Mouse (Mus musculus): ENCODE measurements around the gene Wipi1. TPM values are rescaled to one million over a fixed set of nuclear protein-coding genes. Genes with fewer than 3 reads are reported as not detected.

Gene Wipi1
- polyA plus RNA-seq, 1 experiment from 2014 or later: 17.6 TPM

DNA sequence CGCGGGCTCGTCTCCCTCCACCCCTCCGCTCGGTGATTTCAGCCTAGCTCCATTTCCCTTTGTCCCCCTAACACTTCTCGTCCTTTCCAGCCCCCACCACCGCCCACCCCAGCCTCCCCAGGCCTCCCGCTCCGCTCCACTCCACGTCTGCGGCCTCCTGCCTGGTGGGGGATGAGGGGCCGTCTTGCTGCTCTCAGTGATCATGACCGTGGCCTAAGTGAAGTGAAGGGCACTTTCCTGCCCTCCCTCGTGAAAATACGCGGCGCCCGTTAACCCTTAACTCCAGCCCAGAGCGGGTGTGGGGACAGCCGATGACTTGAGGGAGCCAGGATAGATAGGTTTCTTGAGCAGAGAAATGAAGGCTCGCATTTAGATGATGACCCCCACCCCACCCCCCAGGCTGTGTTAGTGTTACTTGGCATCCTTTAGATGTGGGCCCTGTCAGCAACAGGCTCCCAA lies 39.8 kb upstream of the Wipi1 start:
- Histone ChIP-seq H3K36me3 (replicated peaks; ENCODE audit: insufficient read depth, low read length) (peaks cover 25% of the 10 kb centered on the region), H3K4me1 (ENCODE audit: insufficient read depth) (peaks cover 47% of the 10 kb centered on the region), H3K9me3 (ENCODE audit: low read length) (no peaks in the 10 kb centered on the region), H3K27ac (ENCODE audit: low read depth) (peak overlapping the region; percentile 93), H3K9ac (replicated peaks) (peak overlapping the region; percentile 86), H3K4me2 (ENCODE audit: low read depth, low read length) (peak overlapping the region; percentile 98), H3K27me3 (ENCODE audit: insufficient read depth, low read length) (no peaks in the 10 kb centered on the region), H3K4me3 (ENCODE audit: low read depth, low read length) (peak overlapping the region; percentile 81)
- peak; percentile 53 for DNase-seq
- no peak for TF ChIP-seq EP300 (IDR thresholded peaks at IDR 0.05; ENCODE audit: low read depth)
- no peak for TF ChIP-seq CTCF (IDR thresholded peaks at IDR 0.05; ENCODE audit: low read depth)
- under 1% methylated on average over 21 of the region's 21 CpGs for WGBS (ENCODE audit: insufficient replicate concordance)
- ATAC-seq: peak; percentile 8; the same call in 1 of the 2 replicates

- ATAC-seq: peak; percentile 92
- H3K9ac ChIP-seq (replicated peaks): peak overlapping the region; percentile 86
- TF ChIP-seq EP300 (IDR thresholded peaks at IDR 0.05; ENCODE audit: low read depth) (no peak), CTCF (IDR thresholded peaks at IDR 0.05; ENCODE audit: low read depth) (no peak)
- H3K4me1 ChIP-seq (ENCODE audit: insufficient read depth): peaks cover 44% of the 10 kb centered on the region
- 1% methylated on average over 44 of the region's 90 CpGs for WGBS (ENCODE audit: insufficient replicate concordance)
- peak overlapping the region; percentile 98 for H3K4me2 ChIP-seq (ENCODE audit: low read depth, low read length)
- peak overlapping the region; percentile 93 for H3K27ac ChIP-seq (ENCODE audit: low read depth)
- peak overlapping the region; percentile 81 for H3K4me3 ChIP-seq (ENCODE audit: low read depth, low read length)
- peaks cover 20% of the 10 kb centered on the region for H3K36me3 ChIP-seq (replicated peaks; ENCODE audit: insufficient read depth, low read length)
- DNase-seq: peak; percentile 93
- no peaks in the 10 kb centered on the region for H3K9me3 ChIP-seq (ENCODE audit: low read length)
- no peaks in the 10 kb centered on the region for H3K27me3 ChIP-seq (ENCODE audit: insufficient read depth, low read length)
These were observed 39.2 kb upstream of the Wipi1 start for GRCm38 (mm10) chr11:109650788-109651565.

DNA sequence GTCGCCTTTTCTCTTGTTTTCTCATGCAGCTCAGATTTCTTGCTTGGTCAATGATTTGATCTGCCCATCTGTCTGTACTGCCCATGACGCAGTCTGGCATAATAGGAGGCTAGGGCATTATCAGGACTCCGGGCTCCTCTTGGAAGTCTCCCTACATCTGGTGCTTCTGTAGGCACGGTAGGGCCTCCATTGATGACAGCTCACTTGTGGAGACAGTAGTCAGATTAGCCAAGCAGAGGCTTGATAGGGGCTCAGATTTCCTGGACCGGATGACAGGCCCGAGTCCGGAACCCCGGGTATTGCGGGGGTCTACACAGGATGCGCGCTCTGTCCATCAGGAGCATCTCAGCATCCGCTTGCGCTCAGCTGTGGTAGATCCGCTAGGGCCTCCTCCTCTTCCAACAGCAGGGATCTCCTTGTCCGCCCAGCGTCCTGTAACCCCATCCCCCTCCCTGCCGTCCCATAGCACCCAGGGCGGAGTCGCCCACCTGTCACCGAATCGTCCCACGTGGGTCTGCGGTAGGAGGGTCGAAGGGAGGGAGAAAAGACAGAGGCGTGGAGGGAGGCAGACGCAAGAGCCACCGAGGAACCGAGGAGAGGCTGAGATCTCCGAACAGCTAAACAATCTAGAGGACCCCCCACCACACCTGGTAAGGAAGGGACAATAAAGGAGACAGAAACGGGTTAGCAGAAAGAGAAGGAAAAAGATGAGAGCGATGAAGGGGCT lies 38.4 kb upstream of the Wipi1 start:
- peak overlapping the region; percentile 98 for H3K4me2 ChIP-seq (ENCODE audit: low read depth, low read length)
- peak overlapping the region; percentile 58 for H3K9ac ChIP-seq (replicated peaks)
- no peaks in the 10 kb centered on the region for H3K9me3 ChIP-seq (ENCODE audit: low read length)
- peaks cover 38% of the 10 kb centered on the region for H3K4me1 ChIP-seq (ENCODE audit: insufficient read depth)
- ATAC-seq (peak; percentile 43), DNase-seq (peak; percentile 66)
- H3K27me3 ChIP-seq (ENCODE audit: insufficient read depth, low read length): no peaks in the 10 kb centered on the region
- 2% methylated on average over 31 of the region's 31 CpGs for WGBS (ENCODE audit: insufficient replicate concordance)
- H3K36me3 ChIP-seq (replicated peaks; ENCODE audit: insufficient read depth, low read length): peaks cover 14% of the 10 kb centered on the region
- TF ChIP-seq EP300 (IDR thresholded peaks at IDR 0.05; ENCODE audit: low read depth): no peak
- no peak for TF ChIP-seq CTCF (IDR thresholded peaks at IDR 0.05; ENCODE audit: low read depth)
- H3K4me3 ChIP-seq (ENCODE audit: low read depth, low read length): peak overlapping the region; percentile 81
- peak overlapping the region; percentile 93 for H3K27ac ChIP-seq (ENCODE audit: low read depth)

DNA sequence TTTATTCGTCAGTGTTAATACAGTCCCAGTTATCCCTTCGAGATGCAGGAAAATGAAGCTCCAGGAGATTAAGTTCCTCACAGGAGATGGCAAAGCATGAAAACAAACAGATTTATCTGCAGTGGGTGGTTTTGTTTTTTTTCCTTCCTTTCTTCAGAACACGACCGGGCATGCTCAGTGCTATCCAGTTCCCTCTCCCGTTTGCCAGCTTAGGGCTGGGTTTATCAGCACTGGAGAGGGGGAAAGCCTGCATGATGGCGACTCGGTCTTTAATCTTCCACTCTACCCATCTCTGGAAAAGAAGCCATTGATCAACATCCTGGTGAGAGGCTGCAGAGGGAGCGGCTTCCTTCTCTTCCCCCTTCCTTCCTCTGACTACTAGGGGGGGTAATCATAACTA lies 37.4 kb upstream of the Wipi1 start, which contains the start of gene Prkar1a:
TSS of gene Prkar1a (plus strand) at position 200 of the 400 bp plus-strand sequence.
- Histone ChIP-seq H3K4me2 (ENCODE audit: low read depth, low read length) (peak within 1 kb of the TSS; percentile 98), H3K4me3 (ENCODE audit: low read depth, low read length) (peak within 1 kb of the TSS; percentile 81), H3K9me3 (ENCODE audit: low read length) (no peaks in the 10 kb centered on the region), H3K27ac (ENCODE audit: low read depth) (peak within 1 kb of the TSS; percentile 93), H3K27me3 (ENCODE audit: insufficient read depth, low read length) (no peaks in the 10 kb centered on the region), H3K4me1 (ENCODE audit: insufficient read depth) (peaks cover 38% of the 10 kb centered on the region), H3K36me3 (replicated peaks; ENCODE audit: insufficient read depth, low read length) (peaks cover 8% of the 10 kb centered on the region), H3K9ac (replicated peaks) (peak within 1 kb of the TSS; percentile 58)
- ATAC-seq (no peak), DNase-seq (no peak)
- TF ChIP-seq CTCF (IDR thresholded peaks at IDR 0.05; ENCODE audit: low read depth) (no peak), EP300 (IDR thresholded peaks at IDR 0.05; ENCODE audit: low read depth) (no peak)
- 5% methylated on average over 8 of the region's 8 CpGs for WGBS (ENCODE audit: insufficient replicate concordance)

DNA sequence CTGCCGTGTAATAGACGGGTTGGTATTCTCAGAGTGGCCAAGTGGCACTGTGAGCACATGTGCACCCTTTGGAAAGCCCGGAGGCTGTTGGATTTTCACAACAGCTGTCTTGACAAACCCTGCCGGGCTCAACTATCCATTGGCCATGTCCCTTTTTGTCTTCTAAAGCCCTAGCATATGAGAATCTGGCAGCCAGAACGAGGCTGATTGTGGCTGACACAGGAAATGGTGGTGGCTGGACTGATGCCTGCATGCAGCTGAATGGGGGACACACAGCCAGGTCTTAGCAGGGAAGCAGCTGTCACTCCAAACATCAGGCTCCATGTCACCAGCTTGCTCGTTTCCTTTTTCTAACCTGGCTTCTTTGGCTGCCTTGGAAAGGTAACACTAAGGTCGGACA lies 36.7 kb upstream of the Wipi1 start:
- Histone ChIP-seq H3K4me3 (ENCODE audit: low read depth, low read length) (no peak overlapping the region), H3K4me2 (ENCODE audit: low read depth, low read length) (0 out of 2 replicates have a peak overlapping the region, but pooled peaks have one; percentile 98), H3K36me3 (replicated peaks; ENCODE audit: insufficient read depth, low read length) (peaks cover 1% of the 10 kb centered on the region), H3K9me3 (ENCODE audit: low read length) (no peaks in the 10 kb centered on the region), H3K4me1 (ENCODE audit: insufficient read depth) (peaks cover 34% of the 10 kb centered on the region), H3K9ac (replicated peaks) (no peak overlapping the region), H3K27me3 (ENCODE audit: insufficient read depth, low read length) (no peaks in the 10 kb centered on the region), H3K27ac (ENCODE audit: low read depth) (peak overlapping the region; percentile 42; the same call in 1 of the 2 replicates)
- no peak for TF ChIP-seq EP300 (IDR thresholded peaks at IDR 0.05; ENCODE audit: low read depth)
- no peak for TF ChIP-seq CTCF (IDR thresholded peaks at IDR 0.05; ENCODE audit: low read depth)
- DNase-seq (peak; percentile 29), ATAC-seq (no peak)
- 19% methylated on average over 7 of the region's 7 CpGs for WGBS (ENCODE audit: insufficient replicate concordance)
